Mouse (Mus musculus) kidney, adult 11 months (tissue): Measurements from ENCODE around the gene Tmem132c.

Experiments
- DNase-seq: peaks from one replicate; pipeline ENCODE4 v3.0.0; 2022

Gene Tmem132c

DNA sequence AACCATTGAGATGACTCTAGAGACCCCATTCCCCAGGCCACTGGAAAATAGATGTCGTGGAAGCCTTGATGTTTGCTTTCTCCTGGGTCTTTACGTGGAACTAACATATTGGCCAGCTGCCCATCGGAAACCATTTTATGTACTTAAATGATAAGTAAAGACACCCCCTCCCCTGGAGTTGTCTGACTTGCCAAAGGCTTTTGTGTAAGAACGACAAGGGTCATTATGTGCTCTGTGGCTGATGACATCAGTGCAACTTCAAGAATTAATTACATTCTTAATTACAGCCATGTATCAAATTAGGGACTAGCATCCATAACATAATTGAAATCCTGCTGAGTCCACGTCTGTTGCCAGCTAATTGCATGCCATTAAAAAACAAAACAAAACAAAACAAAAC lies 45.3 kb downstream of the Tmem132c start:
- DNase-seq: no peak

DNA sequence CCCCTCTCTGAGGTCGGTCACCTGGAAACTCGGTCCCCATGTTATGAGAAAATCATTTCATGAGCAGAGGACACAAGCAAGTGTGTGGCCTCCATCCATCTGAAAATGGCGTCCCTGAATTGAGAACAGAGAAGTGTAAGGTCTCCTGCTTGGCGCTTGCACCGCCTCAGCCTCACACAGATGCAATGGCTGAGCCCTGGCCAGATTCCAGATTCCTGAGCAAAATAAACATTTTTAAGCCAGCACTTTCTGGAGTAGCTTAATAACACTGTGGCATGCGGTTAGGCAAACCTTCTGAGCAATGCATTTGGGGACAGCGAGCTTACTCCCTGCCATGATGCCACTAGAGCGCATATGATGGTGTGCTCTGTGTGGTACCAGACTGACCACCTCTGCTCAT lies 48.1 kb downstream of the Tmem132c start:
- no peak for DNase-seq

DNA sequence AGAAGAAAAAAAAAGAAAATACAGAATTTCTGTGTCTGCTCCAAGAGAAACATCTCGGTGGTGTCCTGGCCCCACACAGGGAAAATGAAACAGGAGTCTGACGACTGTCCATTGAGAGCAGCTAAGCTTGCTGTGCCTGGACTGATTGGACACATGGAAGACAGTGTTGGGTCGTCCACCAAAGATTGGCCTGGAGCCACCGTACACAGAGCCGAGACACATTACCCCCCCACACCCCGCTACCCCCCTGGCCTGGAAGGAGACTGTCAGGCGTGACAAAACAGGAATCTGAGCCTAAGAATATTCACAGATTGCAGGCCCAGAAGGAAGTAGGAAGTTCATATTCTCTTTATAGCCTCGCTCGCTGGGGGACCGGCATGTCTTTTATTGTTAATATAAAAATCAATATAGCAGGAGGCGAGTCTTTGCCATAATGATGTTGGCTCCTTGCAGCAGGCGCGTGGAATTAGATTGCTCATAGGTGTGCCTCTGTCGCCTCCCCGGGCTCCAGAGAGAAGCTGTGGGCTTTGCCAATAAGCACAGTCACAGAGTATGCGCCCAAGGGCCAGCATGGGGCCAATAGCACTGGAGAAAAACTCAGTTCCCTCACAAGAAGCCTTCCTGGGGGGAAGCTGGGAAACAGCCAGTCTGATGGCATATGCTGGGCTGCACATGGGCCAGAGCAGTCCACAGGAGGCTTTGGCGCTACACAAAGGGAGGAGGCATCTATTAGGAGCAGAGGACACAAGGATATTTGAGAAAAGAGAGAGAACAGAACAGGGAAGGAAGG lies 49.0 kb downstream of the Tmem132c start:
- DNase-seq: no peak

DNA sequence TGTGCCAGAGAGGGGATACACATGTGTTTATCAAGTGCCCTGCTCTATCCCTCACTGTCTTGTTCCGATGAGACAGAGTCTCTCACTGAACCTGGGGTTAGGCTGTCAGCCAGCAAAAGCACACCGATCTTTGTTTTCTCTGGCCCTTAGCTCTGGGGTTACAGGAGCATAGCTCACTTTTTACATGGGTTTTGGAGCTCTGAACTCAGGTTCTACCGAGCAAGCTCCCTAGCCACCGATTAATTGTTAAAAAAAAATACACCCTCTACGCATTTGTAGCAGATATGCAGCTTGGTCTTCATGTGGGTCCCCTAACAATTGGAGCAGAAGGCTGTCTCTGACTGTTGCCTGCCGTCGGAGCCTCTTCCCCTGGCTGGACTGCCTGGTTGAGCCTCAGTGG lies 50.0 kb downstream of the Tmem132c start:
- no peak for DNase-seq

DNA sequence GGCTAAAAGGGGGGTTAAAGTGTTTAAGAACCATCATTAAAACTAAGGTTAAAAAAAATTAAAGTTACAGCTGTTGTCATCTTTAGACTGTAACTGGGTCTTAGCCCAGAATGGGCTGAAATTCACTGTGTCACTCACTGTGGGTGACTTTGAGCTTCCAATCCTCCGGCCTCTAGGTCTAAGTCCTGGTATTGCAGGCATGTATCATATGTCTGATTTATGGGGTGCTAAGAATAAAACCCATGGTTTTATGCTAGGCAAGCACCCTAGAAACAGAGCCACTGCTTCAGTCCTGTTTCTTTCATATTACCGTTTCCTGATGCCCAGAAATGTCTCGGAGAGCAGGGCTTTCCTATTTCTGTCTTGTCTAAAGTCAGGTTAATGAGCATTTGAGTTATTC lies 52.1 kb downstream of the Tmem132c start:
- DNase-seq: no peak

DNA sequence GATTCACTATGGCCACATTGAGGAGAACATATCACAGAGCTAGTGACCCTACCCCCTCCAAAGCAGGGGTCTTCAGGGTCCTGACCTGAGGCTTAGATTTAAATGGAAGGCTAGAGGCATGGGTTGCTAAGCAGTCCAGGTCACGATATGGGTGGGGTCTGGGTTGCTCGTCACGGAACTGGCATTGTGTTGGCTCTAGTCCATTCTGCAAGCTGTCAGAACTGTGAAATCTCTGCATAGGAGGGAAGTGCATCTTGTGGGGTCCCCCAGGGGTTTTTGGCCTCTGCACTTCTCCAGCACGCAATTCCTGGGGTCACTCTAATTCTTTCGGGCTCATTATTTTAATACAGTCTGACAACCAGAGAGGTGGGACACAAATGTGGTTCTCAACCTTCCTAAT lies 55.9 kb downstream of the Tmem132c start:
- DNase-seq: no peak

DNA sequence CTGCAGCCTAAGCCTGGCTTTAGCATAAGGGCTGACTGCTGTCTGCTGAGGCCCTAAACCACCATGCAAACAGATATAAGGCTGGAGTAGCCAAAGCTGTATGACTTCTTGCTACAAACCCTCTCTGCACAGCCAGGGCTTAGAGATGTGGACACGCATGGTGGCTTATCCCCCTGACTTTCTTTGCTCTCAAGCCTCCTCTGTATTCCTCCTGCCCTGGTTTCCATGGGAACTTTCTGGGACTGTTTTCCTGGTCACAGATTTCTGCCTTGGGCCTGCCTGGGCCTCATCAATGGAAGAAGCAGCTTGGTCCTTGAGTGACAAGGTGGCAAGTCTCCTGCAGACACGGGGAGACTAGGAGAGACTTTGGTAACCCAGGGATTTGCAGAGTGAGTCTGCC lies 56.5 kb downstream of the Tmem132c start:
- DNase-seq: no peak

DNA sequence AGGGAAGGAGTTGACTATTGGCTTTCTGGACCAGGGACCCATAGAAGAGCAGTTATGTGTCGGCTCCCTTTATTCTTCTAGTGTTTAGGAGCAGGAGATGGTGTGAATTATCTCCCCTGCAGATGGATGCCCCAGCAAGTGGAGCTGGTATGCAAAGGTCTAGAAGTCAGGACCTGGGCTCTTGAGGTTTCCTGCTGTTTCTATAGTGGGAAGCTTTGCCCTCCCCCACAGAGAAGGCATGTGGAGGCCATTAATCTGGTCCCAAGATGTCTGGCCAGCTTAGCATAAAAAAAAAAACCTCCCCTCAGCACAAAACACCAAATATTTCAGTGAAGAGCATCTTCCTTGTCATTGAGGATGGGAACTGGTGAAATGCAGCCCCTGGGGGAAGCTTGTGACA lies 57.4 kb downstream of the Tmem132c start:
- no peak for DNase-seq

DNA sequence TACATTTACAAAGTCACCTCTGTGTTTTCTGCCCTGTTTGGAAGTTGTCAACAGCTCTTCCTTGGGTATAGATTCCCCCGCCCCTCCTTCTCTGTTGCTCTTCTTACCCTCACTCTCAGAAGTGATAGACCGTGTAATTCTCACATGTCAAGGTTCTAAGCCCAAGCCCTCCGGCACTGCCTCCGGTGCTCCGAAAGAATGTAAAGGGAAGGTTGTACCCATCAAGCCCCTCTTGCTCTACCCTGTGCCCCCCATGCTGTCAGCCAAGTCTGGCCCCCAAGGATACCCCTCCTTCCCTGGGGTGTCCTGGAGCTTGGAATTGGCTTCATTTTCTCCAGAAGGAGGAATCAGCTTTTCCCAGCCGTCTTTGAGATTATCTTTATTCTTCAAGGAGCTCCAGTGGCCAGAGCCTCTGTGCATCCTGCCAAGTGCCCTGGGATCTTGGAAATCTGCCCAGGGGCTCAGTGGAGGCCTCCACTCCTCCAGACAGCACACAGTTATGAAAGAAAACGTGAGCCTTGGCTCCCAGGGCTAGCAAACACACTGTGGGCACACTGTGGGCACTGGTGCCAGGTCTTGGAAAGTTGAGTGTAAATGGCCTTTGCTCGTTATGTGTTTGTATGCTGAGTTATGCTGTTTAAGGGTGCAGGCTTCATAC lies 59.1 kb downstream of the Tmem132c start:
- no peak for DNase-seq

DNA sequence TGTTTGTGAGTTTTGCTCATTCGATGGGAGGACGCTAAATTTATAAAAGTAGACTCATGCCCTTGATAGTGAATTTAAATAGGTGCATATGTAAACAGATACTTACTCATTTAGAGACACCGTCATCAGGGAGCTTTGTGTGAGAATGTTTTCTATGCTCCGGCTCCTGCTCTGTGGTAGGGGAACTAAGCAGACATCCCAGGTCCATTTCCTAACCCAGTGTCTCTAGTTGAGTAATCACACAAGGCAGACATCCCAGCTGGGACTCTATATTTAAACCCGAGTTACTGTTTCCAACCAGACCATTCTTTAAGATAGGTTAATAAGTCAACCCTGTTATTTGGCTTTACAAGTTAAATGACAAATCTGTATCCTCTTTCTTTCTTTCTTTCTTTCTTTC lies 63.7 kb downstream of the Tmem132c start:
- no peak for DNase-seq

DNA sequence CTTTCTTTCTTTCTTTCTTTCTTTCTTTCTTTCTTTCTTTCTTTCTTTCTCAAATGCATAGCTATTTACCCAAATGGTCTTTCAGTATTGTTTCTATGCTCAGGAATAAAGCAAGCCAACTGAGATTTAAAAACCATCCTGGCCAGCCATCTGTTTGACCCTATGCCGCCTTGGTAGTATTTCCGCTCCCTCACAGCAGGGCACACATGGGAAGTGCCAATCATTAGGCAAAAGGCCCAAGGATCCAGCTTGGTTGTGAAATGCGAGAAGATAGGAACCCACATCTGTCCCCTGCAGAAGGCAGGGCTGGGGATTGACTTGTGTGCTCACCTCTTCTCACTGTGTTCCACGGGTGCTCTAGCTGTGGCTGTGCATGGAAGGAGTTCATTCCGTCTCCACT lies 64.1 kb downstream of the Tmem132c start:
- no peak for DNase-seq

DNA sequence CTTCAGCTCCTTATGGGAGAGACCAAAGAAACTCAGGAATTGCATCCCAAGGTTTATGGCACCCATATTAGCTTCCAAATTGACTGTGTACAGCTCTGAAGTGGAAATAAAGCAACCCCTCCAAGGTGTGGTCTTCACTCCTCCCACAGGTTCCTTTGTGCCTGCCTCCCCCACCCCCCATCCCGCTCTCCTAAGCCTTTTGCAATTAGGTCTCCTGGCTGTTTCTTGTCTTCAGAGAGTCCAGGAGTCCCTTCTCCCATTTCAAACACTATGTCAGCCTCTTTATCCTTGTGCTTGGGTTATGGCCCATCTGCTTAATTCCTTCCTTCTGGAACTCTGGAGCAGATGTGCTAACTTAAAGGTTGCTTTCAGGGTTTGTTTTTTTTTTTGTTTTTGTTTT lies 65.1 kb downstream of the Tmem132c start:
- no peak for DNase-seq

DNA sequence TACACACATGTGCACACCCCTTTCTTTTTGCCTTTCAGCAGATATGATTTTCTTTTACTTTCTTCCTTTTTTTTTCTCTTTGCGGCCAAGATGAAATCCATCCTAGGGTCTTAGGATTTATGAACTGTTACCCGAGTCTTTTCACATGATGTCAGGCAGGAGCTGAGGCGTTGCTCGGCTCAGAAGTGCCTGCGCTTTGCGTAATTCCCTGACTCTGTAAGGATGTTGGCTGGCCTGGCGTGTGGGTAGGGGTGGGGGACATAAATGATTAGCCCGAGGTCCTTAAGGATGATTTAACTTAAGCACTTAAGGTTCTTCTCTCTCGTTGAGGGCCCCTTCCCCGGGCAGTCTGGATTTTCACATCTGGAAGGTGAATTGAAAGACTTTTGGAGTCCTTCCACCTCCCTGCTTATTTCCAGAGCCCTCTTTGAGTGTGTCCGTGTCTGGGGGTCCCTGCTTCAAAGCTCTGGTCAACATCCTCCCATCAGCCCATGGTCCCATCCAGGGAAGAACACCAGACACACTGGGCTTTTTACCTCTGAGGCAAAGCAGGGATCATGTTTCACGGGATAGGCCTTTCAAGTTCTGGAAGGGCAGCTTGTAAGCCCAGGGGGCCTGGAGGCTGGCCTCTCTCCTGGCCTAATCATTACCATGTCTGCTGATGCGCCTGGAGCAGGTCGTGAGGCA lies 68.9 kb downstream of the Tmem132c start:
- no peak for DNase-seq

DNA sequence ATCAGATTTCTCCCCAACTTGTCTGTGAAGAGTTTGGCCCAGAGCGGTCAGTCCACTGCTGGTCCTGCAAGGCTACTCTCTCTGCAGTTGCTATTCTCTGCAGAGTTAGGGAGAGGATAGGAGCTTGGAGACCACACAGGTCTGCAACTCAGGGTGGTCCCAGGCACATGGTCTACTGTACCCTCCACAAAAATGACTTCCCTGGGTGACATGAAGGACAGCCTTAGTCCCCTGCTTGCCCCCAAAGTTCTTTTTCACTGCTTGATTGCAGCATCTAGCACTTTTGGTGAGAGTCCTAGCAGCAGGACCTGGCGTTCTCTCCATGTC lies 69.4 kb downstream of the Tmem132c start:
- no peak for DNase-seq

DNA sequence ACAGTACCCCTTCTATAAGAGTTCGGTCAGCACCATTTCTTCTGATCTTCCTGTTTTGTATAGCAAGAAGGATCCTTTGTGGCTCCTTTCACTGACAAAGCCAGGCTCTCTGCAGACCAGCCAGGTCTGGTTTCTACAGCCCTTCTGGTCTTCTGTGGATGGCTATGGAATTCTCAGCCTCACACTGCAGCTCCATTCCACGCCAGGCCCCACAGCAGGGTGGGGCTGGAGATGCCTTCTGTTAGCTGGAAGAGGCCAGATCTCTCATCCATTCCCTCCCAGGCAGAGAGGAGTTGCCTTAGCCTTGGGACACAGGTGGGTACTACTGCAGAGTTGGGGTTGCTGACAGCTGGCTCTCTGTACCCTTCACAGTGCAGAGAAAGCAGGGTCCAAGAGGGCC lies 72.0 kb downstream of the Tmem132c start:
- no peak for DNase-seq

DNA sequence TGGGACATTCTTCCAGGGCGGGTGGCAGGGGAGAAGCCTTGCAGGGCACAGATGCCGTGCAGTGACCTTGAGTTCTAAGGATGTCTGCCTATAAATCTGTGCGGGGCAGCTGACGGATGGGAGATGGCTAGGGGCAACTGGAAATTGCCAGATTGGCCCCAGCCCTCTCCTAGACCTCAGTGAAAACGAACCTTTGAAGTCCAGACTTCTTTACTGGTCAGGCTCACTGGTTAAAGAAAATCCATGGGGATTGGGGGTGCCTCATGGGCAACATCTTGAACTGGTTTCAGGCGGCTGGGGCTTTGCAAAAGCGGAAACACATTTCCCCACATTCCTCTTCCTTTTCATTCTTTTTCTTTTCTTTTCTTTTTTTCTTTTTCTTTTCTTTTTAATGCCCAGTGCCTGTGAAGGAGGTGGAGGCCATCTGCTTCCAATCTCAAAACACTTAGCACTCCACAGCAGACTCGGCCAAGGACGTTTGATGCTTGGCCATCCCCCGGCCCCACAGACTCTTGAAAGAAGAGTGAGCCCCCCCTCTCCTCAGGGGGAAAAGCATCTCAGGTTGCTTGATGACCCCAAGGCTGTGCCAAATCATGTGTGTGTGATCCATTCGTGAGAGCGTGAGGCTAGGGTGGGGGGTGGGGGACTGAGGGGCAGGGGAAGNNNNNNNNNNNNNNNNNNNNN lies 77.6 kb downstream of the Tmem132c start:
- no peak for DNase-seq

DNA sequence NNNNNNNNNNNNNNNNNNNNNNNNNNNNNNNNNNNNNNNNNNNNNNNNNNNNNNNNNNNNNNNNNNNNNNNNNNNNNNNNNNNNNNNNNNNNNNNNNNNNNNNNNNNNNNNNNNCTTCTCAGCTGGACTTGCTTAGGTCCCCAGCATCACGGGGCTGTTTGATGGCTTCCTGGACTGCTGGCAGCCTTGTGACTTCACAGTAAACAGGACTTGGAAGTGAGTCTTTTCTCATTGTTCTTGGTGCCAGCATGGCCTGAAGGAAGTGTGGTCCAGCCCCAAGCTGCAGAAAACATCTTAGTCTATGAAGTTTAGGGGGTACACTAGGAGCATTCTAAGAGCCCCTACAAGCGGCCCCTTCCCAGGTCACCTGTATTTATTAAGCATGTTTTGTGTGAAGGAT lies 83.0 kb downstream of the Tmem132c start:
- DNase-seq: no peak

DNA sequence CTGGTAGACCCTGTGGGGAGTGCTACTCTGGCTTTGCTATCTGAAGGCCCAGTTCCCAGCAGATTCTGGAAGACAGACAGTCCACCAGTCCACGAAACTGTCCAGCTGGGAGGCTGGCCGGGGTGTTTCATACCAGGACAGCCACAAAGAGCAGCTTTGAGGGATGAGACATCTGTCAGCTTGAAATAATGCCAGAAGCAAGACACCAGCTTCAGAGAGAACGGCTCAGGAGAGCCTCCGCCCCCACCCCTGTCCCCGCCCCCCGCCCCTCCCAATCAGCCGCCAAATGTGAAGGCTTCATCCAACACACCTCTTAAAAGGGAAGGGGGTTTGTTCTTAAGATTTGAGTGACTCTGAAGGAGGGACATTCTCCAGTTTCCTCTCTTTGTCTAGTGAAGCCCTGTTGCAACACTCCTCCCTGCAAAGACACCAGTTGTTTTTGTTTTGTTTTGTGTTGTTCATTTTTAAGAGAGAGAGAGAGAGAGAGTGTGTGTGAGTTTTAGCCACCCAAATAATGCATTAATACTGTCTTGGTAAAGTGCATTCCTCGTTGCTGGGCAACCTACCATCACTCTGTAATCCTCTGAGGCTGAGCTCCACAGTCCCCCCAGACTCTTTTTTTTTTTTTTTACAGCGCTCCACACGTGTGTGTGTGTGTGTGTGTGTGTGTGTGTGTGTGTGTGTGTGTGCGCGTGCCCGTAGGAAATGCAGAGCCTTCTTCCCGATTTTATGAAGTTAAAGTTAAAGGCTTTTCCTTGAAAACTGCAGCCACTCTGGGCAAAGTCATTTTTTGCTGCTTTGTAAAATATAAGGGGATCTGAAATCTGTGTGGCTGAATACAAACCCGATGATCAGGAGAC lies 94.7 kb downstream of the Tmem132c start:
- no peak for DNase-seq

DNA sequence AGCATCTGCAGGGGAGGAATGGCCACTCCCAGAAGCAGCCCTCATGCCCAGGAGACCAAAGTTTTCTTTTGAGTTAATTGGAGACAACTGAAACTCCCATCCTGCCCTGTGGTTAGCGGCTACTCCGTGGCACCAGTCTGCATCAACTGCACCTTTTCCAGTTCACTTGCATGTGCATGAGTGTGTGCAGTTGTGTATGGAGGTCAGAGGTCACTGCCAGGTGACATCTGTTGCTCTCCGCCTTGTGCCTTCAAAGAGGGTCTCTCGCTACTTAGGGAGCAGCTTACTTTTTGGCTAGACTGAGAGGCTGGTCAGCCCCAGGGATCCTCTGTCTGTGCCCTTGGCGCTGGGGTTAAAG lies 95.3 kb downstream of the Tmem132c start:
- DNase-seq: no peak

DNA sequence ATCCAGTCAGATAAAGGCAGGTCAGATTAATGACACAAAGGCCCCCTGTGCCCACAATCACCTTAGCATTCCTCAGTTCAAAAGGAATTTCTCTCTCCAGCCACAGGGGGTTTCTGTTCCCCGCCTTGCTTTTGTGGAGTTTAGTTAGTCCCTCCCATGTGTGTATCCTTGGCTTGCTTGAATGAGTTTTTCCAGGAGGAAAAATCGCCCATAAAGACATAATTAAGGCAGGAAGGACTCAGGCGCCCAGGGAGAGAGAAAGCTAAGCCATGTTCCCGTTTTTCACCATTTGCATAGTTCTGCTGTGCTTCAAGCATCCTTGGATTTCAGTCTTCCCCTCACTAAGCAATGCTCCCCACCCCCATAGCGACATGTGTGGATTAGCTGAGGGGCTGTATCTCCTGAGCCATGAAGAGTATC lies 97.4 kb downstream of the Tmem132c start:
- no peak for DNase-seq

DNA sequence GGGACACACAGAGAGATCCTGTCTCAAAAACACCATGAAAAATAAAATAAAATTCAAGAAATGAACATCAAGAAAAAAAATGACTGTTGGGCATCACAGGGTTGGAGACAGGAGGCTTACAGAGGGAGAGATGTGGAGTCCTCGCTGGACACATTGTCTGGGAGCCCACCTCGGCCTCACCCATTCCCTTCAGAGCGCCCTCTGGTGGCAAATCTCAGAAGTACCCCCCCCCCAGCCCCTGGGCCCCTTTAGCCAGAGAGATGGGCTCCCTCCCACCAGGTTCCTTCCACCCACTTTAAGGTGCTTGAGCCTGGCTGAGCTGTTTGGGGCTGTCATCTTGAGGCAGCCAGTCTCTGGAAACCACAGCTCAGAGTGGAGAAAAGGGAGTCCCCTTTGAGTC lies 99.5 kb downstream of the Tmem132c start:
- no peak for DNase-seq

DNA sequence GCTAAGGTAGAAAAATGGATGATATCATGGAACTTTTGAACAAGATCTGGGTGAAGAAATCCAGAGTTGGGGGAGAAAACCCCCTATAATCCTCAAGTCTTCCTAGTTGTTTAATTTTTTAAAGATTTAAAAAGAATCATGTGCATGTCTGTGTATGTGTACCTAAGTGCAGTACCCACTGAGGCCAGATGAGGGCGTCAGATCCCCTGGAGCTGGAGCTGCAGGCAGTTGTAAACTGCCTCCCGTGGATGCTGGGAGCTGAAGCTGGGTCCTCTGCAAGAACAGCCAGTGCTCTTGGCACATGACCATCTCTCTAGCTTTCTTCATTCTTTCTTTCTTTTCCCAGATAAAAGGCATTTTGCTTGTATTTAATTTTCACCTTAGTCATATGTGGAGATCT lies 103.1 kb downstream of the Tmem132c start:
- no peak for DNase-seq

DNA sequence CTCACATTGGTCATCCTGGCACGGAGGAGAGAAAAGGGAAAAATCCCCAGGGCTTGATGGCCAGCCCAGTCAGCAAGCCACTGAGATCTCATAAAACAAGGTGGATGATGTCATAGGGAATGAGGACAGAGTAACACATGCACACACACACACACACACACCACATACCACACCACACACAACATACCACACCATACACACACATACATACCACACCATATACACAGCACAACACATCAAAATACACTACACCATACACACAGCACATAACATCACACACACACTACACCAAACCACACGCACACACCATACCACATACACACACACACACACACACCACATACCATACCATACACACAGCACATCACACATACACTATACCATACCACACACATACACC lies 104.8 kb downstream of the Tmem132c start:
- DNase-seq: no peak
